Mouse (Mus musculus): Measurements from ENCODE around the gene Gm614. TPM values are rescaled to one million over a fixed set of nuclear protein-coding genes. Genes with fewer than 3 reads are reported as not detected.

Gene Gm614
- polyA plus RNA-seq, 1 experiment from 2014 or later, result not detected

- H3K36me3 ChIP-seq, result peaks cover 99% of the 10 kb centered on the region
- peak; percentile 45 for DNase-seq (ENCODE audit: low spot score)
- H3K4me1 ChIP-seq (replicated peaks), result no peaks in the 10 kb centered on the region
- no peak overlapping the region for H3K27ac ChIP-seq
- 22% methylated on average over 6 of the region's 6 CpGs for WGBS
- H3K27me3 ChIP-seq (ENCODE audit: insufficient read depth, poor library complexity, severe bottlenecking), result peaks cover 25% of the 10 kb centered on the region
- no peaks in the 10 kb centered on the region for H3K9me3 ChIP-seq
- no peak overlapping the region for H3K4me3 ChIP-seq
Measured at GRCm38 (mm10) chrX:101285534-101285933, 21.7 kb upstream of the Gm614 start.

GRCm38 (mm10) chrX:101282813-101283212, 19.0 kb upstream of the Gm614 start:
- WGBS, result 83% methylated on average over 6 of the region's 6 CpGs
- H3K27ac ChIP-seq, result no peak overlapping the region
- H3K36me3 ChIP-seq, result peaks cover 98% of the 10 kb centered on the region
- H3K4me3 ChIP-seq, result no peak overlapping the region
- no peaks in the 10 kb centered on the region for H3K9me3 ChIP-seq
- H3K27me3 ChIP-seq (ENCODE audit: insufficient read depth, poor library complexity, severe bottlenecking), result peaks cover 25% of the 10 kb centered on the region
- H3K4me1 ChIP-seq (replicated peaks), result no peaks in the 10 kb centered on the region
- DNase-seq (ENCODE audit: low spot score), result no peak

DNA sequence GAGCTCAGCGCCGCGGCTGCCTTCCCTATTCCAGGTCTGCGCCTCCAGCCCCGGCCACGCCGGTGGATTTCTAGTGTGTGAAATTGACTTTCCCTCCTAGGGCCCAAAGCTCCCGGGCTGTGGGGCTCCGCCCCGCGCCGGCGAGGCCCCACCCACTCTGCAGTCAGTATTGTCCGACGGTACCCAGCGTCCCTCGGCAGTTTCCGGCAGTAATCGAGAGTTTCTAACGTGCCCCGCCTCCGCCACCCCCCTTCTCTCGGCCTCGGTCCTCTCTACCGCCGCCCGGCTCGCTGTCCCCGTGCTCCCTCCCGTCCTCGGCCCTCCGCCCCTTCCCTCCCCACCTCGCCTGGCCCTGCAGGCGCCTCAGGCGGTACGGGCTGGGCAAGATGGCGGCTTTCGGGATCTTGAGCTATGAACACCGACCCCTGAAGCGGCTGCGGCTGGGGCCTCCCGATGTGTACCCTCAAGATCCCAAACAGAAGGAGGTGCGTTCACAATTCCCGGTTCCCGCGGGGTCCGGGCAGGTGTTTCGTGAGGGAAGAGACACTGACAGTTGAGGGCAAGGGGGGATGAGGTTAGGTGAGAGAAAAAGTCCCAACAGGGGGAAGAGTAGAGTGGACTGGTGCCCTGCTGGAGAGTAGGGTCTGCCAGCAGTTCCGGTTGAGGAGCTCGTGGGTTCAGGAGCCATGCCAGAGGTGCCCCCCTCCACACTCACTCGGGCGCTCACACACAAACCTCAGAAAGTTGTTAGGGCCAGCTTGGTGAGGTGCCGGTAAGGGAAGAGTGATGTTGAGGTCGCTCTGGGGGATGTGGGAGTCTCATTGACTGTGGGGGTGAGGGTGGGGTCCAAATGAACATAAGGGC, 10.3 kb upstream of the Gm614 start, which contains the start of gene Med12:
Gene Med12 (plus strand): TSS at position 156 of the 864 bp plus-strand sequence.
- H3K27ac ChIP-seq, result peak within 1 kb of the TSS; percentile 91
- H3K27me3 ChIP-seq (ENCODE audit: insufficient read depth, poor library complexity, severe bottlenecking), result peaks cover 31% of the 10 kb centered on the region
- 19% methylated on average over 53 of the region's 54 CpGs for WGBS
- H3K36me3 ChIP-seq, result peaks cover 34% of the 10 kb centered on the region
- H3K4me1 ChIP-seq (replicated peaks), result peaks cover 7% of the 10 kb centered on the region; the same call in 1 of the 2 replicates
- peak within 1 kb of the TSS; percentile 61 for H3K4me3 ChIP-seq
- peak; percentile 88 for DNase-seq (ENCODE audit: low spot score)
- H3K9me3 ChIP-seq, result no peaks in the 10 kb centered on the region

- peaks cover 7% of the 10 kb centered on the region; the same call in 1 of the 2 replicates for H3K4me1 ChIP-seq (replicated peaks)
- peak overlapping the region; percentile 91 for H3K27ac ChIP-seq
- WGBS, result 21% methylated on average over 6 of the region's 6 CpGs
- peak; percentile 5 for DNase-seq (ENCODE audit: low spot score)
- no peaks in the 10 kb centered on the region for H3K9me3 ChIP-seq
- H3K36me3 ChIP-seq, result peaks cover 27% of the 10 kb centered on the region
- H3K4me3 ChIP-seq, result peak overlapping the region; percentile 61
- H3K27me3 ChIP-seq (ENCODE audit: insufficient read depth, poor library complexity, severe bottlenecking), result peaks cover 31% of the 10 kb centered on the region
Measured at GRCm38 (mm10) chrX:101273410-101273809, 9.6 kb upstream of the Gm614 start.

DNA sequence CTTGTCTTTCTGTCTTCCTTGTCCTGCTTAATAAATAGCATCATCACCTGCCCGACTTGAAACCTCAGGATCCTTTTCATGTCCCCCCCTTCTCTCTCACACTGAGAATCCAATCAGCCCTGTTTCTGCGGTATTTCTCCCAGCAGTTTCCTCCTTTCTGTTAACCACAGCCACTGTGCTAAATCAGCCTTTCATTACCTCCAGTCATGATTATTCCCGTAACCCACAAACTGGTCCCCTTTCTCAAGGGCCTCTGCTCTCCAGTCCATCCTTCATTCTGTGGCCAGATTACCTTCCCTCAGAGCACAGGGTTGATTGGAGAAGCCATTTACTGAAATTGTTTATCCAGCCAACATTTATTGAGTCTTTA, 4.9 kb upstream of the Gm614 start, which contains the start of gene Gm20489:
Gene Gm20489 (minus strand): TSS at position 269 of the 370 bp plus-strand sequence.
- WGBS, result 71% methylated on average over 3 of the region's 3 CpGs
- Histone ChIP-seq H3K27me3 (ENCODE audit: insufficient read depth, poor library complexity, severe bottlenecking) (peaks cover 39% of the 10 kb centered on the region), H3K4me3 (no peak within 1 kb of the TSS), H3K27ac (no peak within 1 kb of the TSS), H3K36me3 (no peaks in the 10 kb centered on the region), H3K4me1 (replicated peaks) (peaks cover 6% of the 10 kb centered on the region; the same call in 1 of the 2 replicates), H3K9me3 (no peaks in the 10 kb centered on the region)
- no peak for DNase-seq (ENCODE audit: low spot score)

DNA sequence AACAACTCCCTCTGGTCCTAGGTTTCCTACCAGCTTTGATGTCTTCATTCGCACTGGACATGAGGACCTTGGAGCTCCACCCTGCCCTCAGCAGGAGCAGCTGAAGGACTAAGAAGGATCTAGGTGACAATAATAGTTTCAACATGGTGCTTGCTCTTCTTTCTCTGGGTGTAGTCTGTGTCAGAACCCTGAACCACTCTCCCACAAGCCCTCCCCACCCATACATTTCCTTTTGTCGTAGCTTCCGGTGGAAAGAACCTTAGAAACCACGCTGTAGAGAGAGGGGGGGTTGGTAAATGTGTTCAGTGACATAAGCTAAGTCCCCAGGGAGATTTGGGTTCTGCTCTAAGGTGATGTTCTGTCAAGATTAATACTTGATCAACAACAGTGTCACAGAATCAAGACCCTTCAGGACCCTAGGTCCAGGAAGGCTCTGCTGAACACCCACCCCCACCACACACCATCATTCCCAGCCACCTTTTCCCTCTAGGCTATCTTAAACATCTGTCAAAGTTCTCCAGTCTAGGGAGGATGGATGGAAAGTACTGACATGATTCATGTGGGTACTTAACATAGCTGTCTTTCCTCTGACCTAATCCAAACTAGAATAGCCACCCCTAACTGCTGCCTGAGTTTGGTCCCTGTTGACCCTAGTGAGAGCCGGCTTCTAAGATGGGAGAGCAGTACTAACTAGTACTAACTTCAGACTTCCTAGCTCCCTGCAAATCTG, 4.4 kb upstream of the Gm614 start, which contains the start of gene Il2rg:
Gene Il2rg (minus strand): TSS at position 231 of the 730 bp plus-strand sequence.
- peaks cover 36% of the 10 kb centered on the region for H3K27me3 ChIP-seq (ENCODE audit: insufficient read depth, poor library complexity, severe bottlenecking)
- no peak within 1 kb of the TSS for H3K27ac ChIP-seq
- no peaks in the 10 kb centered on the region for H3K9me3 ChIP-seq
- DNase-seq (ENCODE audit: low spot score), result no peak
- H3K4me1 ChIP-seq (replicated peaks), result peaks cover 6% of the 10 kb centered on the region; the same call in 1 of the 2 replicates
- no peak within 1 kb of the TSS for H3K4me3 ChIP-seq
- WGBS, result 79% methylated on average over 5 of the region's 5 CpGs
- H3K36me3 ChIP-seq, result no peaks in the 10 kb centered on the region

DNA sequence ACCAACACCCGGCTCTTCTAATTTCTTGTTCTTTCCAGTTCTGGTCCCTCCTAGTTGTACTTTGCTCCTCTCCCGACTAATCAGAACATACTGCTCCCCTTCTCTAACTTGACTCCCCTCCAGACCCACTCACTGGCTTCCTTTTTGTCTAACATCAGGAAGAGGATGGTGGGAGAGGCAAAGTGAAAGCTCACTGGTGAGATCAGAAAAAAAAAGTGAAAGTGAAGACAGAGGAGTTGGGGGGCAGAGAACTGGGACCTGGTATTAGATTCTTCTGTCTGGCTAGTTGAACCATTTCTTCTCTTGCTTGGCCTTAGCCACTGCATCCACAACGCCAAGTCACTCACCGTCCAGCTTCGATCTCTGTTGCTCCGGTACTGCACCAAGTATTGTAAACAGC, 2.8 kb upstream of the Gm614 start:
- peaks cover 24% of the 10 kb centered on the region for H3K27me3 ChIP-seq (ENCODE audit: insufficient read depth, poor library complexity, severe bottlenecking)
- no peaks in the 10 kb centered on the region for H3K9me3 ChIP-seq
- WGBS, result 96% methylated on average over 6 of the region's 6 CpGs
- no peak for DNase-seq (ENCODE audit: low spot score)
- peaks cover 6% of the 10 kb centered on the region; the same call in 1 of the 2 replicates for H3K4me1 ChIP-seq (replicated peaks)
- H3K27ac ChIP-seq, result no peak overlapping the region
- H3K36me3 ChIP-seq, result no peaks in the 10 kb centered on the region
- H3K4me3 ChIP-seq, result no peak overlapping the region

DNA sequence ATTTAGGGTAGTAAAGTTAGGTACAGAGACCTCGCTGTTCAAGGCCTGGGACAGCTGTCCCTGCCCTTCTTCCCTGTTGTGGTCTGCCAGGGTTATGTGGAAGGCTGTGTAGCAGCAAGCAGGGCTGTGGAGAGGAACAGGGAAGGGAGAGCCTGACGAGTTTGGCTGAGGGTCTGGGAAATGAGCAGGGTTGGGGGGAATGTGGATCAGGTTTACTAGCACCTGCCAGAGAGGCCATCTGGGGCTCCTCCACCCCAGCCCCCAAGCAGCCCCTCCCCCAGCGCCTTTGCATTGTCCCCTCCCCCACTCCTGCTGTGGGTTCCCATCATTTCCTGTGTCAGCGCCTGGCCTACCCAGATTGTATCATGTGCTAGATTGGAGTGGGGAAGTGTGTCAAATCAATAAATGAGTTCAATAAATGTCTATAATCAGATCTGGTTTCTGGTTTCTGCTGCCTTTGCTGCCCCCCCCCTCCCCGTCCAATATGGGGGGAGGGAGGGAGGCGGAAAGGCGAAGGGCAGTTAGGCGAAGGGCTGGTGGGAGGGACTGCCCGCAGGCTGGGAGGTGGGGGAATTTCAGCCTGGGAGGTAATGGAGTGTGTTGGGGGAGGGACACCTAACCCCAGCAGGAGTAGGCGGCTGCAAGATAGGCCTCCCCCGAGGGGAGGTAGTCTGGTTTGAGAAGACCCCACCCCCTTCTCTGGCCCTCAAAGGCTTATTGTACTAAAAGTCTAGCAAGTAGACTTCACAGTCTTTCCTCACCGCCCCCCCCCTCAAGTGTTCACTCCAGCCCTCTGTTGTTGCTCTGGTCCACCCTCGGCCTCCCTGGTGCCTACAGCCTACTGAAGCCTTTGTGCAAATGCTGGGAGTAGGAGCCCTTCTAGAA, 3.1 kb downstream of the Gm614 start:
- H3K9me3 ChIP-seq, result no peaks in the 10 kb centered on the region
- peaks cover 10% of the 10 kb centered on the region; the same call in 1 of the 2 replicates for H3K36me3 ChIP-seq
- WGBS, result 19% methylated on average over 13 of the region's 13 CpGs
- DNase-seq (ENCODE audit: low spot score), result peak; percentile 64
- H3K27me3 ChIP-seq (ENCODE audit: insufficient read depth, poor library complexity, severe bottlenecking), result peaks cover 24% of the 10 kb centered on the region
- peaks cover 30% of the 10 kb centered on the region for H3K4me1 ChIP-seq (replicated peaks)
- peak overlapping the region; percentile 83 for H3K27ac ChIP-seq
- 0 out of 2 replicates have a peak overlapping the region, but pooled peaks have one; percentile 11 for H3K4me3 ChIP-seq

DNA sequence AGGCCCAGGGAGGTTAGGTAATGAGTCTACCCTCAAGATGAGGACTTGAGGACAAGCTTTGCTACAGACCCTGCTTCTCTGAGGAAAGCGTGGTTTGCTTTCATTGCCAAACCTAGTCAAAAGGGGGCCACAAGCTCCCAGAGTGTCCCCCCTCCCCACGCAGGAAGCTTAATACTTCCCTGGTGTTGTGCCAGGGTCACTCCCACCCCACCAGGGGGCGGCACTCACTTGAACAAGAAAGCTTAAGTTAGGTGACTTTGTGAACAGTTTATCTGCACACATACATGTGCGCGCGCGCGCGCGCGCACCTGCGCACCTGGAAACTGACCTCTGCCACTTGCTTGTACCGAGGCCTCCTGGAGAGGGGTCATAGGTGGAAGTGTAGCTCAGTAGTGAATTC, 7.2 kb downstream of the Gm614 start:
- DNase-seq (ENCODE audit: low spot score), result no peak
- Histone ChIP-seq H3K36me3 (peaks cover 10% of the 10 kb centered on the region; the same call in 1 of the 2 replicates), H3K27ac (no peak overlapping the region), H3K4me3 (no peak overlapping the region), H3K27me3 (ENCODE audit: insufficient read depth, poor library complexity, severe bottlenecking) (peaks cover 26% of the 10 kb centered on the region), H3K4me1 (replicated peaks) (peaks cover 30% of the 10 kb centered on the region), H3K9me3 (no peaks in the 10 kb centered on the region)
- WGBS, result 85% methylated on average over 13 of the region's 13 CpGs

DNA sequence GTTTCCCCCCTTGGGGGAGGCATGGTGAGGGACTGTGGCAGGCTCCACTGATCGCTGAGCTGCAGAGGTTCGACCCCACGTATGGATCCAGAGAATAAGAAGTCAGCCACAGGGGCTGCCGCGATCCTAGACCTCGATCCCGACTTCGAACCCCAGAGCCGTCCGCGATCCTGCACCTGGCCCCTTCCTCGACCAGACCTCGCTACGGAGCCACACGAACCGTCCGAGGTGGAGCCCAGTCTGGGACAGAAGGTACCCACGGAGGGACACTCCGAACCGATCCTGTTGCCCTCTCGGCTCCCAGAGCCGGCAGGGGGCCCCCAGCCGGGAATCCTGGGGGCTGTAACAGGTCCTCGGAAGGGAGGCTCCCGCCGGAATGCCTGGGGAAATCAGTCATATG, 9.1 kb downstream of the Gm614 start:
- peak overlapping the region; percentile 59 for H3K4me3 ChIP-seq
- H3K9me3 ChIP-seq, result no peaks in the 10 kb centered on the region
- peaks cover 10% of the 10 kb centered on the region; the same call in 1 of the 2 replicates for H3K36me3 ChIP-seq
- peaks cover 14% of the 10 kb centered on the region; the same call in 1 of the 2 replicates for H3K4me1 ChIP-seq (replicated peaks)
- no peak for DNase-seq (ENCODE audit: low spot score)
- 13% methylated on average over 23 of the region's 26 CpGs for WGBS
- H3K27me3 ChIP-seq (ENCODE audit: insufficient read depth, poor library complexity, severe bottlenecking), result peaks cover 23% of the 10 kb centered on the region
- H3K27ac ChIP-seq, result peak overlapping the region; percentile 87

DNA sequence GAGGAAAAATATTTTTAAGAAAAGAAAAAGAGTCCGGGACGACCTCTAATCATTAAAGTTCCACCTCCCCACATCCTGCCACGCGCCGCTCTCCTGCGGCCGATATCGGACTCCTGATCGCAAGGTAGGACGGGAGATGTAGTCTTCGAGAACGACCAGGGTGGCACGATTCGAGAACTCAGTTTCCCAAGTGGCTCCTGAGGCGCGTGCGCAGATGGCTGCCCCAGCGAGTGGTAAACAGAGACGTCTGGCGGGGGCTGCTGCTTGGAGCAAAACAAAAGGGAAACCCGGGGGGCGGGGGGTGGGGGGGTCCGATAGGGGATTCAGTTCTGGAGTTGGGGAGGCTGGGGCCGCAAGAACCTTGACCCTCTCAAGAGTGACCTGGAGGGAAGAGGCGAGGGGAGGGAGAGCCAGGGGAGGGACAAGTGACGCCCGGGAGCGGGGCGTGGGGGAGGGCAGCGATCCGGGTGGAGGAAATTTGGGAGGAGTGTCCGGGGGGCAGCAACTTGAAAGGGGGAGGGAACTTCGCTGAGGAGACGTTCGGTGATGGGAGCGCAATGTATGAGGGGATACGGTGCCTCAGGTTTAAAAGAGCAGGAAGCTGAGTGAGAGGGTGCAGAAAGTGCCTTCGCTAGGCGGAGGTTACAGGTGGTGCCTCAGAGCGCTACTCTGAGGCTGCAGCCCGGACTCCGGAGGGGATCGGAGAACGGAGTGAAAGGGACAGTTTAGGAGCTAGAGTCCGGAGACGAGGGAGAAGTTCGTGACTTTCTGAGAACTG, 9.7 kb downstream of the Gm614 start, which contains the start of gene Foxo4:
Gene Foxo4 (plus strand): TSS at position 577 of the 778 bp plus-strand sequence.
- Histone ChIP-seq H3K4me3 (peak within 1 kb of the TSS; percentile 59), H3K27ac (peak within 1 kb of the TSS; percentile 87), H3K4me1 (replicated peaks) (peaks cover 12% of the 10 kb centered on the region; the same call in 1 of the 2 replicates), H3K36me3 (peaks cover 10% of the 10 kb centered on the region; the same call in 1 of the 2 replicates), H3K27me3 (ENCODE audit: insufficient read depth, poor library complexity, severe bottlenecking) (peaks cover 23% of the 10 kb centered on the region), H3K9me3 (no peaks in the 10 kb centered on the region)
- peak; percentile 86 for DNase-seq (ENCODE audit: low spot score)
- 19% methylated on average over 47 of the region's 47 CpGs for WGBS

Measured in hindbrain, embryonic 10.5 days (tissue).